Mouse (Mus musculus): ENCODE data around the gene D030056L22Rik. TPM values are rescaled to one million over a fixed set of nuclear protein-coding genes. Genes with fewer than 3 reads are reported as not detected.

Gene D030056L22Rik
- total RNA-seq, 1 experiment, result 32.8 TPM

GRCm38 (mm10) chr19:18730255-18730654 is 17.3 kb downstream of the D030056L22Rik start:
- in situ Hi-C loops (cut with MboI; ENCODE audit: low sequenced_read_pairs in 2 of 2, unreplicated experiment in 2 of 2), result no loop called here
- Histone ChIP-seq H3K9me3 (ENCODE audit: control insufficient read depth, insufficient read depth, low read depth, low read length) (no peaks in the 10 kb centered on the region), H3K4me1 (ENCODE audit: control insufficient read depth in 2 of 2, insufficient read depth in 2 of 2, low read length in 2 of 2, poor library complexity in 1 of 2) (no peaks in the 10 kb centered on the region)

GRCm38 (mm10) chr19:18731077-18731476 is 18.1 kb downstream of the D030056L22Rik start:
- in situ Hi-C loops (cut with MboI; ENCODE audit: low sequenced_read_pairs in 2 of 2, unreplicated experiment in 2 of 2), result no loop called here
- no peaks in the 10 kb centered on the region for H3K9me3 ChIP-seq (ENCODE audit: control insufficient read depth, insufficient read depth, low read depth, low read length)
- no peak overlapping the region for H3K27ac ChIP-seq (ENCODE audit: insufficient read depth, low read depth, low read length, poor library complexity, severe bottlenecking)
- no peak overlapping the region for H3K4me3 ChIP-seq (ENCODE audit: insufficient read depth in 1 of 2, low read depth in 1 of 2, low read length in 2 of 2, poor library complexity in 1 of 2, severe bottlenecking in 1 of 2)
- no peaks in the 10 kb centered on the region for H3K4me1 ChIP-seq (ENCODE audit: control insufficient read depth in 2 of 2, insufficient read depth in 2 of 2, low read length in 2 of 2, poor library complexity in 1 of 2)
- no peak for TF ChIP-seq HCFC1 (IDR thresholded peaks at IDR 0.05; ENCODE audit: borderline replicate concordance, insufficient read depth, low read length)
- no peak for TF ChIP-seq ZNF384 (IDR thresholded peaks at IDR 0.05; ENCODE audit: low read depth, low read length)
- no peak for TF ChIP-seq ZC3H11A (IDR thresholded peaks at IDR 0.05; ENCODE audit: borderline replicate concordance, low read depth, low read length)
- TF ChIP-seq MAFK (IDR thresholded peaks at IDR 0.05; ENCODE audit: insufficient read depth, low read depth, low read length), result no peak
- no peak for TF ChIP-seq CHD2 (IDR thresholded peaks at IDR 0.05; ENCODE audit: low read depth, low read length)
- no peak for DNase-seq (ENCODE audit: low read depth, low spot score)
- no peak overlapping the region for H3K9ac ChIP-seq (ENCODE audit: insufficient read depth, low read depth, low read length, poor library complexity, severe bottlenecking)
- H3K36me3 ChIP-seq (ENCODE audit: control insufficient read depth, insufficient read depth, low read length, poor library complexity, severe bottlenecking), result no peaks in the 10 kb centered on the region

More at GRCm38 (mm10) chr19:18730255-18730654, 17.3 kb downstream of the D030056L22Rik start:
- Histone ChIP-seq H3K4me3 (ENCODE audit: insufficient read depth in 1 of 2, low read depth in 1 of 2, low read length in 2 of 2, poor library complexity in 1 of 2, severe bottlenecking in 1 of 2) (no peak overlapping the region), H3K36me3 (ENCODE audit: control insufficient read depth, insufficient read depth, low read length, poor library complexity, severe bottlenecking) (no peaks in the 10 kb centered on the region), H3K9ac (ENCODE audit: insufficient read depth, low read depth, low read length, poor library complexity, severe bottlenecking) (no peak overlapping the region), H3K27ac (ENCODE audit: insufficient read depth, low read depth, low read length, poor library complexity, severe bottlenecking) (no peak overlapping the region)
- DNase-seq (ENCODE audit: low read depth, low spot score), result no peak
- TF ChIP-seq HCFC1 (IDR thresholded peaks at IDR 0.05; ENCODE audit: borderline replicate concordance, insufficient read depth, low read length) (no peak), MAFK (IDR thresholded peaks at IDR 0.05; ENCODE audit: insufficient read depth, low read depth, low read length) (no peak), CHD2 (IDR thresholded peaks at IDR 0.05; ENCODE audit: low read depth, low read length) (no peak), ZNF384 (IDR thresholded peaks at IDR 0.05; ENCODE audit: low read depth, low read length) (no peak), ZC3H11A (IDR thresholded peaks at IDR 0.05; ENCODE audit: borderline replicate concordance, low read depth, low read length) (no peak)

- Histone ChIP-seq H3K4me3 (ENCODE audit: insufficient read depth in 1 of 2, low read depth in 1 of 2, low read length in 2 of 2, poor library complexity in 1 of 2, severe bottlenecking in 1 of 2) (no peak overlapping the region), H3K9me3 (ENCODE audit: control insufficient read depth, insufficient read depth, low read depth, low read length) (no peaks in the 10 kb centered on the region), H3K9ac (ENCODE audit: insufficient read depth, low read depth, low read length, poor library complexity, severe bottlenecking) (no peak overlapping the region), H3K4me1 (ENCODE audit: control insufficient read depth in 2 of 2, insufficient read depth in 2 of 2, low read length in 2 of 2, poor library complexity in 1 of 2) (no peaks in the 10 kb centered on the region), H3K36me3 (ENCODE audit: control insufficient read depth, insufficient read depth, low read length, poor library complexity, severe bottlenecking) (no peaks in the 10 kb centered on the region), H3K27ac (ENCODE audit: insufficient read depth, low read depth, low read length, poor library complexity, severe bottlenecking) (no peak overlapping the region)
- in situ Hi-C loops (cut with MboI; ENCODE audit: low sequenced_read_pairs in 2 of 2, unreplicated experiment in 2 of 2), result no loop called here
- DNase-seq (ENCODE audit: low read depth, low spot score), result no peak
- TF ChIP-seq ZNF384 (IDR thresholded peaks at IDR 0.05; ENCODE audit: low read depth, low read length), result no peak
- no peak for TF ChIP-seq HCFC1 (IDR thresholded peaks at IDR 0.05; ENCODE audit: borderline replicate concordance, insufficient read depth, low read length)
- TF ChIP-seq CHD2 (IDR thresholded peaks at IDR 0.05; ENCODE audit: low read depth, low read length), result no peak
- no peak for TF ChIP-seq MAFK (IDR thresholded peaks at IDR 0.05; ENCODE audit: insufficient read depth, low read depth, low read length)
- no peak for TF ChIP-seq ZC3H11A (IDR thresholded peaks at IDR 0.05; ENCODE audit: borderline replicate concordance, low read depth, low read length)
Measured at GRCm38 (mm10) chr19:18735901-18736300, 22.9 kb downstream of the D030056L22Rik start.

- no peak overlapping the region for H3K27ac ChIP-seq (ENCODE audit: insufficient read depth, low read depth, low read length, poor library complexity, severe bottlenecking)
- no peak overlapping the region for H3K9ac ChIP-seq (ENCODE audit: insufficient read depth, low read depth, low read length, poor library complexity, severe bottlenecking)
- no peaks in the 10 kb centered on the region for H3K4me1 ChIP-seq (ENCODE audit: control insufficient read depth in 2 of 2, insufficient read depth in 2 of 2, low read length in 2 of 2, poor library complexity in 1 of 2)
- in situ Hi-C loops (cut with MboI; ENCODE audit: low sequenced_read_pairs in 2 of 2, unreplicated experiment in 2 of 2), result no loop called here
- no peak for TF ChIP-seq MAFK (IDR thresholded peaks at IDR 0.05; ENCODE audit: insufficient read depth, low read depth, low read length)
- no peak for TF ChIP-seq ZNF384 (IDR thresholded peaks at IDR 0.05; ENCODE audit: low read depth, low read length)
- TF ChIP-seq ZC3H11A (IDR thresholded peaks at IDR 0.05; ENCODE audit: borderline replicate concordance, low read depth, low read length), result no peak
- no peak for TF ChIP-seq CHD2 (IDR thresholded peaks at IDR 0.05; ENCODE audit: low read depth, low read length)
- no peak for TF ChIP-seq HCFC1 (IDR thresholded peaks at IDR 0.05; ENCODE audit: borderline replicate concordance, insufficient read depth, low read length)
- H3K9me3 ChIP-seq (ENCODE audit: control insufficient read depth, insufficient read depth, low read depth, low read length), result no peaks in the 10 kb centered on the region
- H3K36me3 ChIP-seq (ENCODE audit: control insufficient read depth, insufficient read depth, low read length, poor library complexity, severe bottlenecking), result no peaks in the 10 kb centered on the region
- no peak for DNase-seq (ENCODE audit: low read depth, low spot score)
- H3K4me3 ChIP-seq (ENCODE audit: insufficient read depth in 1 of 2, low read depth in 1 of 2, low read length in 2 of 2, poor library complexity in 1 of 2, severe bottlenecking in 1 of 2), result no peak overlapping the region
Measured at GRCm38 (mm10) chr19:18739146-18739545, 26.2 kb downstream of the D030056L22Rik start.

- no peaks in the 10 kb centered on the region for H3K36me3 ChIP-seq (ENCODE audit: control insufficient read depth, insufficient read depth, low read length, poor library complexity, severe bottlenecking)
- H3K27ac ChIP-seq (ENCODE audit: insufficient read depth, low read depth, low read length, poor library complexity, severe bottlenecking), result no peak overlapping the region
- no peaks in the 10 kb centered on the region for H3K4me1 ChIP-seq (ENCODE audit: control insufficient read depth in 2 of 2, insufficient read depth in 2 of 2, low read length in 2 of 2, poor library complexity in 1 of 2)
- H3K9ac ChIP-seq (ENCODE audit: insufficient read depth, low read depth, low read length, poor library complexity, severe bottlenecking), result no peak overlapping the region
- H3K4me3 ChIP-seq (ENCODE audit: insufficient read depth in 1 of 2, low read depth in 1 of 2, low read length in 2 of 2, poor library complexity in 1 of 2, severe bottlenecking in 1 of 2), result no peak overlapping the region
- H3K9me3 ChIP-seq (ENCODE audit: control insufficient read depth, insufficient read depth, low read depth, low read length), result no peaks in the 10 kb centered on the region
- DNase-seq (ENCODE audit: low read depth, low spot score), result no peak
- no peak for TF ChIP-seq HCFC1 (IDR thresholded peaks at IDR 0.05; ENCODE audit: borderline replicate concordance, insufficient read depth, low read length)
- no peak for TF ChIP-seq MAFK (IDR thresholded peaks at IDR 0.05; ENCODE audit: insufficient read depth, low read depth, low read length)
- no peak for TF ChIP-seq CHD2 (IDR thresholded peaks at IDR 0.05; ENCODE audit: low read depth, low read length)
- no peak for TF ChIP-seq ZNF384 (IDR thresholded peaks at IDR 0.05; ENCODE audit: low read depth, low read length)
- no peak for TF ChIP-seq ZC3H11A (IDR thresholded peaks at IDR 0.05; ENCODE audit: borderline replicate concordance, low read depth, low read length)
- in situ Hi-C loops (cut with MboI; ENCODE audit: low sequenced_read_pairs in 2 of 2, unreplicated experiment in 2 of 2), result no loop called here
Measured at GRCm38 (mm10) chr19:18743946-18744345, 31.0 kb downstream of the D030056L22Rik start.

Data from ES-E14 (cell line).